Mouse (Mus musculus): Measurements from ENCODE around the gene Rad54l2. TPM values are rescaled to one million over a fixed set of nuclear protein-coding genes. Genes with fewer than 3 reads are reported as not detected.

The Rad54l2 gene
- polyA plus RNA-seq, 1 experiment from 2014 or later = 5.8 TPM

Other genes with a start within 250 kb of the Rad54l2 start
- not detected in 2 replicates for gene Iqcf3, start 227.6 kb downstream of the Rad54l2 start, polyA plus RNA-seq (2015; fragmentation: Nextera tagmentation; extraction: Ambion mirVana)
- gene Iqcf4, start 218.2 kb downstream of the Rad54l2 start, polyA plus RNA-seq (2015; fragmentation: Nextera tagmentation; extraction: Ambion mirVana) = not detected in 2 replicates
- not detected in 2 replicates for gene Iqcf6, start 162.6 kb downstream of the Rad54l2 start, polyA plus RNA-seq (2015; fragmentation: Nextera tagmentation; extraction: Ambion mirVana)
- gene Grm2, start 133.1 kb downstream of the Rad54l2 start, polyA plus RNA-seq (2015; fragmentation: Nextera tagmentation; extraction: Ambion mirVana) = not detected in 2 replicates
- 53.4 and 54.5 TPM in 2 replicates for gene Tex264, start 103.3 kb downstream of the Rad54l2 start, polyA plus RNA-seq (2015; fragmentation: Nextera tagmentation; extraction: Ambion mirVana)
- 19.4 and 22.9 TPM in 2 replicates for gene Dcaf1, start 32.7 kb upstream of the Rad54l2 start, polyA plus RNA-seq (2015; fragmentation: Nextera tagmentation; extraction: Ambion mirVana)
- gene Rbm15b, start 98.2 kb upstream of the Rad54l2 start, polyA plus RNA-seq (2015; fragmentation: Nextera tagmentation; extraction: Ambion mirVana) = 5.1 and 5.2 TPM in 2 replicates
- gene Manf, start 102.8 kb upstream of the Rad54l2 start, polyA plus RNA-seq (2015; fragmentation: Nextera tagmentation; extraction: Ambion mirVana) = 286 and 294 TPM in 2 replicates